Mouse (Mus musculus): ENCODE results near the gene C2cd2.
"Not testable (repeated sequence)": the region's sequence is repeated elsewhere in the genome, so short reads cannot be mapped to it uniquely, and the experiment has no call there.

Gene C2cd2

DNA sequence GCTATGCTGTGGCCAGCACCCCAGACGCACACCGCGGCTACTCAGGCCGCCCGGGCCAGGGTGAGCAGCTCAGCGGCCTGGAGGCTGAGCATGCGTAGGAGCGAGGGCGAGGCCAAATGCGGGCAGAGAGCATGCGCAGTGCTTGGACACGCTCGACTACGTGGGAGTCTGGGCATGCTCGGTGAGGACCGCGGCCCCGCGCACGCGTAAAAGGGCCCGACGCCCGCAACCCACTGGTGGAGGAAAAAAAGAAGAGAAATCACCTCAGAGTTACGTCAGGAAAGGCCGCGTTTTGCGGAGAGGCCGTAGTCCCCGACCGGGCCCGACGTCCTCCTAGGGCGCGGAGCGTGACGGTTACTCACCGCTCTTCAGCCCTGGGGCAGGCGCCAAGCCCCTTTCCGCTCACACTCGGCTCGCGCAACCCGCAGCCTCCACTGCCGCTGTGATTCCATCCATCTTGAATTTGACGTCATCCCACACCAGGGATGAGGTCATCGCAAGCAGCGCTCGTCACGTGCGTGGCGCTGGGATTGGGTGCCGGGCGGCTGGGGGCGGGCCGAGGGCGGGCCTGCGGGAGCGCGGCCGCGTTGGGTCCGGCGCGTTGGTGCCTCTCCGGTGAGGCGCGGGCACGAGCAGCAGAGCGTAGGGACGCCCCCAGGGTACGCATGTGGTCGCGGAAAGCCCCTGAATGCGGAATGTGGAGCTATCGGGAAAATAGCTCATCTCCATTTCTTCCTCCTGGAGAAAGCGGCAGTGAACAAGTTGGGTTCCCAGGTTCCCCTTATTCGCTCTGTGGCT is at the start of gene C2cd2, which contains the start of gene Zbtb21:
Gene C2cd2, minus strand, starts transcription at position 448 of the 798 bp plus-strand sequence.
Gene Zbtb21, minus strand, starts transcription at position 472 of the 798 bp plus-strand sequence.
- DNase-seq: peak; percentile 98

DNA sequence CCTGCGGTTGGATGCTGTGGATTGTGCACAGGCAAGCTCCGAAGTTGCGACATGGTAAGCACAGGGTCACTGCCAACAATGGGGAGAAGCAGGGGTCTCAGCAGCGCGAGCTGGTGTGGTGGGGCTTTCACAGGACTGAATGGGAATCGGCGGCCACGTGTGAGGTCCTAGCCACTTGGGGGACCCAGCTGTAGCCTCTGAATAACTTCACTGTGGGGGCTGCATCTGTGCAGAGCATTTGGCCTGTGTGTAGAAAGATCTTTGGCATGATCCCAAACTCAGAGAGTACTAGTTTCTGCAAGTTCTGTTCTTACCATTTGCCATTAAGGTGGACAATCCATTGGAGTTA is 35.0 kb upstream of the C2cd2 start:
- not testable (repeated sequence) for DNase-seq

DNA sequence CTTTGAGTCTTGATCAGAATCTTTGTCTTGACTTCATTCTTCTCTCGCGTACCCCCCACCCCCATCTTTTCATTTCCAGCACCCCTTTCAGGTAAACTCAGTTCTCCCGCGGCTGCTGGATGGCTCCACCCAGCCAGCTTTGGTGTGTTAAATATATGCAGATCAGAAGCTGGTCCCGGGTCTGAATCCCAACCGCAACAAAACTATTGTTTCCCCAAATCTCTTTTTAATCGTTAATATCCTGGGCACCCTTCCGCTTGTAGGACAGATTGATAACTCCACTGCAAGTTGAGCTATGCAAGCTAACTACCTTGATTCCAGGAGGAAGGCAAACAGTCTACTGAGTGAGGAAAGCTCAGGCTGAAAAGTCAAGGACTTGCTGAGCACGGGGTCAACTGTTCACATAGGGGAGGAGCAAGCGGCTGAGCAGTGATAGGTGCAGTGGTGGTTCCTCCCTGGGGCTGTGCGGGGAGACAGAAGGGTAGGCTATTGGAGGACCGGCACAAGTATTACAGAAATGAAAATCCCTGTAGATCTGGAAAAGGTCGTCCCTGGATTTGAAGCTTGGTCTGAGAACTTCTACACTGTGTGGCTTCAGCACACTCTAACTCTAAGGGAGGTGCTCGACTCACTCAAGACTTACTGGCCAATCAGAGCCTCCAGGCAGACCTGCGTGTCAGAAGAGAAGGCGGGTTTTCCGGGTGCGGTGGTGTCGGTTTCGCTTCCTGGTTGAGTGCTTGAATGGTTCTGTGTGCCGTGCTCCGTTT is 34.4 kb upstream of the C2cd2 start, which contains the start of gene B230307C23Rik:
Gene B230307C23Rik, plus strand, starts transcription at position 700 of the 767 bp plus-strand sequence.
- peak; percentile 90 for DNase-seq

DNA sequence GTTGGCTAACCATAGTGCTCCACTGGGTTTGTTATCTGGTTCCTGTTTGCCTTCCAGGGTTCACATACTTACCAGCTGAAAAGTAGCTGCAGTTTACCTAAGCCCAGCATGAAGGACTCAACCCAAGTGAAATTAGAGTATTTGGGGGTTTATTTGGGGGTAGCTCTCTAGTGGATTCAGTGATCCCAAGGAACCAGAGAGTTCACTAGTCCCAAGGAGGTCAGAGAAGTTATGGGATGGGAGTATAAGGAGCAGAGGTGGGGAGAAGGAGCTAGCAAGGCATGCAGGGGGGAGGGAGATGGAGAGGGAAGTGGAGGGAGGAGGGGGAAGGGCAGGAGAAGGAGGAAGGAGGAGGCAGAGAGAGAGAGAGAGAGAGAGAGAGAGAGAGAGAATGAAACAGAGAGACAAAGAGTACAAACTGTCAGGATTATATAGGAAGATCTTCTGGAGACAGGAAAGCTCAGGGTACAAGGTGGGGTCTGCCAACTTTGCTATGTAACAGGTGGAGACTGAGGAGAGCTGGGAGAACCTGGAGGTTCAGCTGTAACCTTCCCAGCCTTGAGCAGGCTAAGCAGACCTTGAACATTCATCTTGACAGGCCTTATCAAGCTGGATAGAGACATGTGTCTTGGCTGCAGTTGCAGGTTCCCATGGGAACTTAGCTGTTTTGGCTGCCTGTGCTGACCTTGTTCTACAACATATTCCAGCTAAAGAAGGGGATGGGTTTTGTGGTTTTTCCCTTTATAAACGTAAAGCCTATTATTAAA is 33.6 kb upstream of the C2cd2 start:
- DNase-seq: peak; percentile 11

DNA sequence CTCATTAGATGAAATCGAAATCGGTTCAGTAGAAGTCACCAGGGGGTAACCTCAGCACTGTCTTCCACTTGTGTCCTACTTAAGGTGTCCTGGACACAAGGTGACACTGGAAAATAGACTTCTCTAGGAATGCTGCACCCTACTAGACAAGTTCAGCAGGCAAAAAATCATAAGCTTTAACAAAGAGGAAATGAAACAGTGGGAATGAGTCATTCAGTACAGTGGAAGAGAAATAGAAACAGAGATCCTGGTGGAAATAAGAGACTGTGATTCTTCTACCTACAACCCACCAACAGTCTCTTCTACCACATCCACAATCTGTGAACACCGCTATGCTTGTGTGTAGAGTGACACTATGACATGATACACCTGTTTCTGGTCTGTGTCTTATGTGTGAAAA is 30.1 kb upstream of the C2cd2 start:
- DNase-seq: not testable (repeated sequence)

DNA sequence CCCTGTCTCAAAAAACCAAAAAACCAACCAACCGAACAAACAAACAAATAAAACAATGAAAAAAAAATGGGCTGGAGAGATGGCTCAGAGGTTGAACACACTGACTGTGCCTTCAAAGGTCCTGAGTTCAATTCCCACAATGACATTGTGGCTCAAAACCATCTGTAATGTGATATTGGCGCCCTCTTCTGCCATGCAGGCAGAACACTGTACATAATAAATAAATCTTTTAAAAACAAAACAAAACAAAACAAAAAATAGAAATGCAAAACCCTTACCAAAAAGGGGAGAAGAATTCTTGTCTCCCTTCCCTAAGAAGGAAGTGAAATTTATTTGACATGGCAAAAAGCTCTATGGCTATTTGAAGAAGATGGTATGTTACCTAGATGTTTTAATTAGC is 29.1 kb upstream of the C2cd2 start:
- DNase-seq: no peak

DNA sequence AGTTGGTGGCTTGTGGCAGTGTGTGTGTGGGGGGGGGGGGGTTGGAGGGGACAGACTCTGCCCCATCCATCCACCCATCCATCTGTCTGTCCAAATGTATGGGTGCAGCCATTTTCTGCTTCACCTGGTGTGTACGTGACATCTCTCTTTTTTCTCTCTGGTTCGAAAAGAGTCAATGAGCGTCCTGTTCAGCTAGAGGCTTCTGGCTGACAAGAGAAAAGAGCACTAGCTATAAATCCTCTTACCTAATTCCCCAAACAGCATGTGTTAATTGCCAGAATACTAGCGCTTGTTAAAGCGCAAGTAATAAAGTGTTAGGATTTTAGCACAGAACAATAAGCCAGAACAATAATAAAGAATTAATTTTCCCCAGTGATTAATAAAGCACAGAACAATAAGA is 22.2 kb upstream of the C2cd2 start:
- DNase-seq: no peak

DNA sequence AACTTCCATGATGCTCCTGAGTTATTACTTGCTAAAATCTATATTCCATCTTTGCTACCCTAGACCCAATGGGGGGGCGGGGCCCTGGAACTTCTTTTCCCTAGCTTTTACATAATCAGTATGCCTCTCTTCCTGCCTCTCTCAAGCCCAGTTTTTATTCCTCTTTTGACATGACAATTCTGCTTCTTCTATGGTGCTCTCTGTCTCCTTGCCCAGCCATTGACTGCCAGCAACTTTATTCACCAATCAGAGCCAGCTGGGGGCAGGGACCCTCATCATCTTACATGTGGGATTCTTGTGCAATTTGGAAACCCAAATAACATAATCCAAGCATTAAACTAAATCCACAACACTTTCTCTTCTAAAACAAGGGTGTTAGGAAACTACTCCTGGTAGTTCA is 19.0 kb upstream of the C2cd2 start:
- DNase-seq: no peak

DNA sequence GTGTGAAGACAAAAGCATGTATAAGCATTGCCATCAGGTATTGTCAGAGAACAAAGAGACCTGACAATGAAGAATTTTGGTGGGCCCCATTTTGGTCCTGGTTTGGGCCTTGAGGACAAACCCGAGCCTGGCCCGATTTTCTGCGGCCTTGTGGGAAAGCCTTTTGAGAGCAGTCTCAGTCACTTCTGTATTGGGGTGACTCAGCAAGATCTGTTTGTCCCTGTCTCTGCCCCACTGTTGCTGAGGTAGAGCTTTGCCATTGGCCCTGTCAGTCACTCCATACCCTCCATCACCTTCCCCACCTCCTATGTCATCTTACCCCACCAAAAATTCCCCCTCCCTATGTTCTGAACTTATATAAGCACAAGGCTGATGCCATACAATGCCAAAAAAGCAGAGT is 15.3 kb upstream of the C2cd2 start:
- DNase-seq: no peak

DNA sequence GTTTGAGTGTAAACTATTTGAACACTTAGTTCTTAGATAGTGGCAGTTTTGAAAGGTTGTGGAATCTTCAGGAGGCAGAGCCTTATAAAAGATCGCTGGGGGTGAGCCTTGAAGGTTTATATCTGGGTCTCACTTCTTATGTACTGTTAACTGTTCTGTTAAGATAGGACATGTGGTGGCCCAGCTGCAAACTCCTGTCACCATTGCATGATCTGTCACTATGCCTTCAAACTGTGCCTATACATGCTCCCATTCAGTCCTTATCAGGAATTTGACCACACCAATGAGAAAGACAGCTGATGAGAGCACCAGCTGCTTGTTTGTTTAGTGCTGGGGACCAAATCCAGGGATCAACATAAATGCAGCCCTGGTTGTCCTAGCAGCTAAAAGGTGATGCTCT is 14.9 kb upstream of the C2cd2 start:
- no peak for DNase-seq

DNA sequence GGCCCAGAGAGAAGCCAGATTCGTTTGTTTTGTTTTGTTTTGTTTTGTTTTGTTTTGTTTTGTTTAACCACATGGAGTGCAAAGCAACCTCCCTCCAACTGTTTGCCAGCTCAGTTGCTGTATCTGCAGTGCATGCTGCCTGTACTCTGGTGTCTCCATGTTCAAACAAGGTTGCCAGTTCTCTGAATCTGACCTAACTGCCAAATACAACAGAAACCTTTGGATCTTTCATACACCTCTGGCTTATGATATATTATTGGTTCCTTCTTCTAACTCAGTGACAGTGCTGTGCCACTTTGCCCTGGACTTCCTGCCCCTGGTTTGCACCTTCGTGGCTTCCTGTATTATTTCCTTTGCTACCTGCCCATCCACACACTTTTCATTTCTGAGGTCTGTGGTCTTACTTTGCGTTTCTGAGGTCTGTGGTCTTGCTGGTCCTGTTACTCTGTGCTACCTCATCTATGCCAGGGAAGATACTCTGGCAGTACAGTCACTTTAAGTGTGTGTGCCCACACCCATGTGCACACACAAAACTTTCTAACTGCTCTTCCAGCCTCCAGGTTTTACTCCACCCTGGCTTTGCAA is 1.6 kb upstream of the C2cd2 start:
- no peak for DNase-seq

DNA sequence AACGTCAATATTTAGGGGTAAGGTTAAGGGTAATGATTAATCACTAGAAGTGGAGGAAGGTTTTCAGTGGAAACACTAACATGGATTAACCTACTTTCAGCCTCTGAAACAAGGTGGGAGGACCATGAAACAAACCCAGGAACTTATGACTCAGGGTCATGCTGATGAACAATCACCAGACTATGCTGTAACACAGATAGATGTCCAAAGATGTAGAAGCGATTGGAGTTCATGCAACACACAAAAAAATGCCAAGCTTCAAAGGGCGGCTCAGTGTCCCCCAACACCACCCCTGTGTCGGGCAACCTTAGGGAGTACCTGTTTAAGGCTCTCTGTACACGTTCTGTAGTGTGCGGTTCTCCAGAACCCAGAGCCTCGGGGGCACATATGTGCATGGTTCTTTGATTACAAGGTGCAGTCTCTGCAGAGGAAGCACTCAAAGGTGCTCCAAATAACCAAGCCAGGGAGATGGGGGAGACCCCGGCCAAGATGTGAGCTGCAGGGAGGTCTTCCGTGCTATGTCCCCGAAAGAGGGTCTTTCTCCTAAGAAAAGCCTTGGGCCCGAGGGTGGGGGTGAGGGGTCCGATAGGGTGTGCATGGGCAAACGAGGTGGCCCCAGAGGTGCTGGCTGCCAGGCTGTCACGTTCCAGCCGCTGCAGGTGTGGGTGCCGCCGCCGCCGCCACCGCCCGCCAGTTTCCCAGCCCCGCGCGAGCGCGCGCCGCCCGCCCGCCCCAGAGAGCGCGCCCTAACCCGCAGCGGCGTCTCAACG is 832 bp downstream of the C2cd2 start:
- DNase-seq: no peak

DNA sequence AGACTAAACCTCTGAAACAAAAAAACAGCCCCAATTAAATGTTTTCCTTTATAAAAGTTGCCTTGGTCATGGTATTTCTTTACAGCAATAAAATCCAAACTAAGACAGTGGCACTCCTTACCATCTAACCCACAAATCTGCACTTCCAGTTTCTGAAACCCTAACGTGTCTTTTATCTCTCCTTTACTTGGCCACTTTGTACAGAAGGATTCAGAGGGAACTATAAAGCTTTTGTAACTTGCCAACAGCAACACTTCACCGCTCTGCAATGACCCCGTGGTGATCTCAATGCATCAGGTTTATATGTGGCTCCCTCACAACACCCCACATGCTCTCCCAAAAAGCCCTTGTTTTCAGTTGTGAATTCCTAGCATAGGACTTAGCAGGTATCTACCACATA is 2.0 kb downstream of the C2cd2 start:
- no peak for DNase-seq

DNA sequence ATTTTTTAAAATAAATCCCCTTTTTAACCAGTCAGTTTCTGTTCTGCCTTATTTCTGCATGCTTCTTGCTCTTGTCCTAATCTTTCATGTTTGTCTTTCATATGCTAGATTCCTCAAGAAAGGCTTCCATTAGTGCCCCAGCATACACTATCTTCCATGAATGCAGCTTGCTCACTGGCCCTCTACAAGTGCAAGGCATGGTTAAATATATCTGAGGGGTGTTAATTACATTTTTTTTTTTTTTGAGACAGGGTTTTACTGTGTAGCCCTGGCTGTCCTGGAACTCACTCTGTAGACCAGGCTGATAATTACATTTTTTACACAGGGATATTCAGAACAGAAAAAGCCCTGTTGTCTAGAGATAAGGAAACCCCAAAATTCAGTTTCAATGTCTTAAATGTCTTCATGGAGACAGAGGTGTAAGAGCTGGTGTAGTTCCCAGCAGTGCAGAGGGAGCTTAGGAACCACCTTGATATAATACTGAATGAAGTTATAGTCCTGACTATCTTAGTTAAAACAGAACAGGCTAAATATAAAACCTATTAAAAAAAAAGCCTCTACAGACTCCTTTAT is 3.9 kb downstream of the C2cd2 start:
- DNase-seq: no peak

DNA sequence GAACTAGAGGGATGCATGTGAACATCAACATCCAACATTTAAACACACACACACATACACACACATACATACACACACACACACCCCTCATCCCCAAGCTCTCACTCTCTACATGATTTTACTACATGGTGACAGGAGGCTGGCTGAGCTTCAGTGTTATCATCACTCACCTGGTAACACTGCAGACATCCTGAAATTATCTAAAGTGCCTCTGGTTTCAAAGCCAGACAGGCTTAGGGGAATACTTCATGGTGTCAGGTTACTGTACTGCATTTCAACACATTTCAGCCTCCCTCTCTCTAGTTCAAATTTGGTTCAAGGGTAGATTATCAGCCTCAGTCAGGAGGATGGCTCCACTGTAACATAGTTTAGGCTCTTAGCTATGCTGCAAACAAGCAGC is 4.8 kb downstream of the C2cd2 start:
- no peak for DNase-seq

DNA sequence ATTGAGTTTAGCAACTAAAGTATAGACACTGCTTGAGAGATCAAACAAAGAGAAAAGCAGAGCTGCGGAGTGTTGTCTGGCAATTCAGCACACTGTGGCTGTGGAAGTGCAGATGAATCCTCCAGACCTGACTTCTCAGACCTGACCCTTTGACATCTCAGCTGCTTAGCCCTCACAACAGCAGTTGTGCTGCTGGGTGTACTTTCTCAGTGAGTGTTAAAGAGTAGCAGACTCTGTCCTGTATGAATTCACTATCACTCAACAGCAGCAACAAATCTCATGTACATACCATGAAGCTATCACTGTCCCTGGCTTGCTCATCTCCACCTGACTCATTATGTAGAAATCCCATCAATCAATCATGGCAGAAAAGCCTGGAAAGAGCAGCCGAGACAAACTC is 6.4 kb downstream of the C2cd2 start:
- DNase-seq: no peak

DNA sequence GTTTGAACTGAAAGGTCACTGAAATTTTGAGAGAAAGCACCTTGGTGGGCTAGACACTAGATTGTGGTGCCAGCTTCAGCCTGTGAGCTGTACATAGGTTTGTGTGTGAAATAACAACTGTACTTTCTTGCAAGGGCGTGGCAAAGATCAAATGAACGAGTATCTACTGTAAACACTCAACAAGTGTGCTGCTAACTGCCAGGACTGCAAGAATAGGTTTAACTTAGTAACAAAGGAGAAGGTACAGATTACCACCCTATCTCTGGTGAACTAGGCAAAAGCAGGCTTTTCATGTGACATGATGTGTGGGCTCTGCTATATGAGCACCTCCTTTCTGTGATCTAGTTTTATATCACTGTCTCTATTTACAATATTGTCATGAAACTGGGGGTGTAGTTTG is 9.1 kb downstream of the C2cd2 start:
- no peak for DNase-seq

DNA sequence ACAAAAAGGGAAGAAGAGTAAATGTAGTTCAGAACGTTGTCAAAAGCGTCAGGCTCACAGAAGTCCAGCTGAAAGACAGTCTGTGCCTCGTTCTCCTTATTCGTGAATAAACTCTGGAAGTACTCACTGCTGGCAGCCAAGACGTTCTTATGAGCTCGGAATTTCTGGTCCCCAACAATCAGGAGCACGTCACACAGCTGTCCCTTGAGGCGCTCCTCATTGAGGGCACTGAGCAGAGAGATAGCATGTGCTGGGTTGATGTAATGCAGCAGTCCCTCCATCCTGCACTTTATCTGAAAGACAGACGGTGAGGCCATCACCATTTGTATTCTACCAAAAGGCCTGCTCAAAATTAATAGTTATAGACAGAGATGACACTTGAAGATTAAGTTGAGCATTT is 9.6 kb downstream of the C2cd2 start:
- DNase-seq: no peak

DNA sequence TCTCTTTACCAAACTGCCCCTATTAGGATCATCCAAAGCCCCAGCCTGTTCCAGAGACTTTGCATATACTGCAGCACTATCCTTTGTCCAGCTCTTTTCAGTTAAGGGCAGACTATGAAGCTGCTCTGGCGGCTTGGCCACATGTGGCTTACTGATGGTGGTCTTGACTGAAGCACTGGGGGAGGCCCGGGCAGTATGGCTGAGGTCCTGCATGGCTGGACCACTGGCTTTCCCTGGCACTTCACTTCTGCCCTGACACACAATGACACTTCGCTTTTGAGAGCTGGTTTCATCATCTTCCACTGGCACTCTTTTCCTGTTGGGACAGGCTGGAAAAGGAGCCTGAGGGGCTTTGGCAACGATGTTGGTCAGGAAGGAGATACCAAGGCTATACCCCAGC is 10.0 kb downstream of the C2cd2 start:
- DNase-seq: no peak

DNA sequence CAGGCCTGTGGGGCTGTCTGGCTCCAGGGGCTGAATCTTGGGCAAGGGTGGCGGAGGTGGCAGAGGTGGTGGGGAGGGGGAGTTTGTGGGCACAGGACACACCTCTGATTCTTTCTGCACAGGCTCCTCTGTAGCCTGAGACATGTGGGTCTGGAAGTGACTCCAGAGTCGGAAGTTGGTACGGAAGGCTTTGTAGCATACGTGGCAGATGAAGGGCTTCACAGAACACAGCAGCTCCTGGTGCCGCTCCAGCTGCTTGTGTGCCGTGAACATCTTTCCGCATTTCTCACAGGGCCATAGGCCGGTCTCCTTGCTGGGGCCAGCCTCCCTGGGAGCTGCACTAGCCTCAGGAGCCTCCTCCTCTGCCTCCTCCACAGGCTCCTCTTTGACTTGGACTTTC is 12.3 kb downstream of the C2cd2 start:
- no peak for DNase-seq

DNA sequence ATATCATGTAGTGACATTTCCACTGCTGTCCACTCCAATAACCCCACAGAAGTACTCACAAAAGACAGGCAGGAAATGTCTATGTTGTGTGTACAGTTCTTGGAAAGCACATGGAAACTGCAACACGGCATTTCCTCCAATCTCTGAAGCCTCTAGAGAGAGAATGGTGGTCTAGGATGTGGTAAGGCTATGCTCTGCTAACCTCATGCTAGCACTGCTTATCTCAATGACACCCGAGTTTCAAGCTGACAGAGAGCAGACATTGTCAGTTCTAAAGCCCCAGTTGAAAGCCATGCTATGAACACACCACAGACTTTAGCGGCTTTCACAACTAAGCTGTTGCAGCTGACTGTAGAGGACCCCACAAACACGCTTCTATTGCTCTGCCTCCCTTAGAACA is 13.6 kb downstream of the C2cd2 start:
- no peak for DNase-seq

DNA sequence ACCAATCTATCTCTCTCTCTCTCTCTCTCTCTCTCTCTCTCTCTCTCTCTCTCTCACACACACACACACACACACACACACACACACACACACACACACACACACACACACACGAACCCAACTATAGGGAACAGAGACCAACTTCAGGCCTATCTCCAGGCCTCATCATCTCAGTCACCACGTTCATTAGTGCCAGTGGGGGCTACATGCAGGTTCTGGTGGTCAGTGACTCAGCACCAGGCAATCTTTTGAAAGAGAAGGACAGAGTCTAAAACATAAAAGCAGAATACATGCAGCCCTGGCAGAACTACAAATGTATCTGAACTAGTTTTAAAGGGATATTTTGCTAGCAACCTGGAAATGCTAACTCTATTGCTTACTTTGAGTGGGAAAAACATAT is 15.4 kb downstream of the C2cd2 start:
- DNase-seq: not testable (repeated sequence)

All from kidney, postnatal 10 days (tissue).